Mouse (Mus musculus): ENCODE measurements around the gene Shc4. TPM values are rescaled to one million over a fixed set of nuclear protein-coding genes. Genes with fewer than 3 reads are reported as not detected.

The Shc4 gene
- polyA plus RNA-seq, 1 experiment from 2014 or later = 2.0 TPM

DNA sequence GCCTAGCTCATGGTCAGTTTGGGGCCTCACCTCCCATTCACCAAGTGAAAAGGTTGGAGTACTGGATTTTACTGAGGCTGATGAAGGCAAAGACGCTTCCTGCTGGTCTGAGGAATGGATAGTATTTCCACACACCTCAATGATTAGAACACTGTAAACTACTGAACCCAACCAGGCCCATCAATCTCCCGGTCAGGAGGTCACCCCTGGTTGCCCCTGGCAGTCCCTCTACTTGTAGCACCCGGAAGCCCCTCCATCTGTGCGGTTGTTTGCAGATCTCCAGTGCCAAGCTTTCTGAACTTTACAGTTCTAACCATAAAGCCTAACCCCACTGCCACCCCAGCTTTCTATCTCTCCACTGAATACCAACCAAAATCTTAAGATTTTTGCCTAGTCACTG is 62.8 kb downstream of the Shc4 start:
- H3K4me1 ChIP-seq (ENCODE audit: control insufficient read depth, insufficient read depth, low read length) = no peaks in the 10 kb centered on the region
- H3K4me2 ChIP-seq (ENCODE audit: low read depth, low read length) = peak overlapping the region; percentile 59
- H3K4me3 ChIP-seq (replicated peaks; ENCODE audit: low read length) = peak overlapping the region; percentile 35
- no peak for ATAC-seq (ENCODE audit: insufficient read depth, low FRiP score)
- no peaks in the 10 kb centered on the region; the same call in 1 of the 2 replicates for H3K27me3 ChIP-seq (ENCODE audit: control insufficient read depth, insufficient read depth, low read length)
- no peaks in the 10 kb centered on the region for H3K36me3 ChIP-seq (ENCODE audit: control insufficient read depth, insufficient read depth, low read length)
- no peak overlapping the region for H3K27ac ChIP-seq (ENCODE audit: low read length)
- H3K9ac ChIP-seq (ENCODE audit: low read length) = peak overlapping the region; percentile 63
- no peaks in the 10 kb centered on the region for H3K9me3 ChIP-seq (replicated peaks; ENCODE audit: control insufficient read depth, low read length)
- WGBS = 42% methylated on average over 4 of the region's 4 CpGs

DNA sequence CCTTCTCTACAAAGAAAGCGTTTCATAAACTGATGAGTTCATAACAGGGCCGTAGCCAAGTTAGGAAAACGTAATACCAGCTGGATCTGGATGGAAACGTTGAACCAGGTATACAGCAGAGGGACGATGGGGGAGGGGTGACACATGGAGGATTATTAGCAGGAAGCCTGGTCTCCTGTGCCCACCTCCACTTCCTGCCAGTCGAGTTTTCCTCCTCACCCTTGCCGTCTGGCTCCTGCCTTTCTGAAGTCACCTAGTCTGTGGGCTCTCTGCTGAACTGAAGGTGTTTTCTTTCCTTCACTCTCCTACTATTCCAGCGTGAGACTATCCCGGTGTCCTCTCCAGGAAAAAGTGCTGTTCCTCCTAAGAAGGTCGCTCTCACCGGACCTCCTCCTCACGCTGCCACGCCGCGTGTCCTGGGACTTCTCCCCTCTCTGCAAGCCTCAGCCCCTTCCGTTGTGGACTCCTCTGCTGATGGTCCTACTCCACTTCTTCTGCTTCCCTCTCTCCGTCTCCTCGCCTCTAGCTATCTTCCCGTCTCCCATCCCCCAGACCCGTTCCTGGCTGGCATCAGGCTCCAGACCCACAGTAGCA is 63.3 kb downstream of the Shc4 start:
- H3K9me3 ChIP-seq (replicated peaks; ENCODE audit: control insufficient read depth, low read length) = no peaks in the 10 kb centered on the region
- H3K4me2 ChIP-seq (ENCODE audit: low read depth, low read length) = peak overlapping the region; percentile 59
- ATAC-seq (ENCODE audit: insufficient read depth, low FRiP score) = peak; percentile 50; the same call in 1 of the 2 replicates
- H3K27me3 ChIP-seq (ENCODE audit: control insufficient read depth, insufficient read depth, low read length) = no peaks in the 10 kb centered on the region; the same call in 1 of the 2 replicates
- no peaks in the 10 kb centered on the region for H3K36me3 ChIP-seq (ENCODE audit: control insufficient read depth, insufficient read depth, low read length)
- 31% methylated on average over 20 of the region's 20 CpGs for whole genome bisulfite sequencing
- H3K27ac ChIP-seq (ENCODE audit: low read length) = no peak overlapping the region
- peak overlapping the region; percentile 35 for H3K4me3 ChIP-seq (replicated peaks; ENCODE audit: low read length)
- H3K4me1 ChIP-seq (ENCODE audit: control insufficient read depth, insufficient read depth, low read length) = no peaks in the 10 kb centered on the region
- H3K9ac ChIP-seq (ENCODE audit: low read length) = peak overlapping the region; percentile 63

DNA sequence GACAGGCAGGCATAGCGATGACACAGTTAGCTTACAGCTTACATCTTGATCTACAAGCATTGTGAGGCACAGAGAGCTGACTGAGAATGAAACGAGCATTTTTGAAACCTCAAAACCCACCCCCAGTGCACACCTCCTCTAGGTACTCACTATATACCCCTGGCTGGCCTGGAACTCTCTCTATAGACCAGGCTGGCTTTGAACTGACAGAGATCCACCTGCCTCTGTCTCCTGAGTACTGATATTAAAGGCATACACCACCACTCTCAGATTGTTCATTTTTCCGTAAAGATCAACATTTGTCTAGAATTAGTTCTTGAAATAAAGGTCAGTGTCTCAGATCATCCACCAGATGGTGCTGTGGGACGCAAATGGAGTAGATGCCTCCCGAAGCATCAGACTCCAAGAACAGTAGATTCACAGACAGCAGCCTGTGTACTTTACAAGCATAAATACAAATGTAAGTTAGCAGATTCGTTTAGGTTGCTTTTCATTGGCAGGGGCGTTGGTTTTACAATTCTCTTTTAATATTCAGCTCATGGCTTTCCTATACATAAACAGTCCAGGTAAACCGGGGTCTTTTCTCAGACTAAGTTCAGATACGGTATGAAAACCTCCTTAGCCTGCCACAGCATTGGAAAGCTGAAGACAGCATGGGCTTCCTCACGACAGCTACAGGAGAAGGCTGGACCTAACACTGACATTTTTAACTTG is 64.0 kb downstream of the Shc4 start:
- no peaks in the 10 kb centered on the region for H3K4me1 ChIP-seq (ENCODE audit: control insufficient read depth, insufficient read depth, low read length)
- no peaks in the 10 kb centered on the region for H3K9me3 ChIP-seq (replicated peaks; ENCODE audit: control insufficient read depth, low read length)
- no peak overlapping the region for H3K27ac ChIP-seq (ENCODE audit: low read length)
- peak overlapping the region; percentile 35 for H3K4me3 ChIP-seq (replicated peaks; ENCODE audit: low read length)
- ATAC-seq (ENCODE audit: insufficient read depth, low FRiP score) = peak; percentile 58
- H3K9ac ChIP-seq (ENCODE audit: low read length) = peak overlapping the region; percentile 63
- H3K27me3 ChIP-seq (ENCODE audit: control insufficient read depth, insufficient read depth, low read length) = no peaks in the 10 kb centered on the region; the same call in 1 of the 2 replicates
- H3K36me3 ChIP-seq (ENCODE audit: control insufficient read depth, insufficient read depth, low read length) = no peaks in the 10 kb centered on the region
- H3K4me2 ChIP-seq (ENCODE audit: low read depth, low read length) = peak overlapping the region; percentile 59
- 10% methylated on average over 10 of the region's 10 CpGs for WGBS

DNA sequence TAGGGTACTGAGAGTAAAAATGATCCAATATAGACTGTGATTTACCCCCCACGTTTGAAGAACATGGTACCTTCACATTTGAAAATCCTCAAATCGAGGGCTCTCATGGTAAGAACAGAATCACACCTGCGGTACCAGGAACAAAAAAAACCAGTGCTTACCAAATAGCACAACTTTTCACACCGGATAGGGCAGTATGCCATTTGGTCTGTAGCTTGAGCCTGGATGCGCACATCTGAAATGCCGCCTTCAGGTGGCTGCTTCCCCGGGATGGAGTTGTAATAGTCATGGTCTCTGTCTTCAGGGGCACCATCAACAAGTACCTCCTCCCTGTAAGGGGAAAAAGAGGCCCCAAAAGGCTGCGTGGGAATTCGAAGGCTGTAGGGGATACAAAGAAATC is 68.6 kb downstream of the Shc4 start:
- no peak for ATAC-seq (ENCODE audit: insufficient read depth, low FRiP score)
- no peaks in the 10 kb centered on the region for H3K9me3 ChIP-seq (replicated peaks; ENCODE audit: control insufficient read depth, low read length)
- H3K4me1 ChIP-seq (ENCODE audit: control insufficient read depth, insufficient read depth, low read length) = no peaks in the 10 kb centered on the region; the same call in 1 of the 2 replicates
- no peak overlapping the region for H3K4me3 ChIP-seq (replicated peaks; ENCODE audit: low read length)
- H3K27ac ChIP-seq (ENCODE audit: low read length) = no peak overlapping the region
- no peaks in the 10 kb centered on the region for H3K36me3 ChIP-seq (ENCODE audit: control insufficient read depth, insufficient read depth, low read length)
- no peaks in the 10 kb centered on the region for H3K27me3 ChIP-seq (ENCODE audit: control insufficient read depth, insufficient read depth, low read length)
- H3K9ac ChIP-seq (ENCODE audit: low read length) = no peak overlapping the region
- 91% methylated on average over 9 of the region's 9 CpGs for WGBS
- no peak overlapping the region for H3K4me2 ChIP-seq (ENCODE audit: low read depth, low read length)

DNA sequence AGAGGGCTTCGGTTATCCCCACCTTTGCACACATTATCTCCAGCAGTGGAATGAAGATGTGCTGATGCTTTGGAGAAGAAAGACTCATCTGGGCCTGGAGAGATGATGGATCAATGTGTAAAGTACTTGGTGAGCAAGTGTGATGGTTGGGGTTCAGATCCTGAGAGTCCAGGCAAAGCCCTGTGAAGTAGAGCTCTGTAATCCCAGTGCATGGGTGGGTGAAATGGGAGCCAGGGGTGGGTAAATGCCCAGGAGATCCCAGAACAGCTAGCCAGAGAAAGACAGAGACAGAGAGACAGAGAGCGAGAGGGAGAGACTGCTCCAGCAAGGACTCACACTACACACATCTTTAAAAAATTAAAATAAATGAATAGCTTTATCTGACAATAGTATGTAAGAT is 70.7 kb downstream of the Shc4 start:
- WGBS = 94% methylated on average over 2 of the region's 2 CpGs
- H3K4me1 ChIP-seq (ENCODE audit: control insufficient read depth, insufficient read depth, low read length) = no peaks in the 10 kb centered on the region; the same call in 1 of the 2 replicates
- no peak overlapping the region for H3K9ac ChIP-seq (ENCODE audit: low read length)
- no peak overlapping the region for H3K4me2 ChIP-seq (ENCODE audit: low read depth, low read length)
- no peak overlapping the region for H3K27ac ChIP-seq (ENCODE audit: low read length)
- no peak for ATAC-seq (ENCODE audit: insufficient read depth, low FRiP score)
- H3K27me3 ChIP-seq (ENCODE audit: control insufficient read depth, insufficient read depth, low read length) = no peaks in the 10 kb centered on the region
- H3K9me3 ChIP-seq (replicated peaks; ENCODE audit: control insufficient read depth, low read length) = no peaks in the 10 kb centered on the region
- H3K4me3 ChIP-seq (replicated peaks; ENCODE audit: low read length) = no peak overlapping the region
- no peaks in the 10 kb centered on the region for H3K36me3 ChIP-seq (ENCODE audit: control insufficient read depth, insufficient read depth, low read length)

DNA sequence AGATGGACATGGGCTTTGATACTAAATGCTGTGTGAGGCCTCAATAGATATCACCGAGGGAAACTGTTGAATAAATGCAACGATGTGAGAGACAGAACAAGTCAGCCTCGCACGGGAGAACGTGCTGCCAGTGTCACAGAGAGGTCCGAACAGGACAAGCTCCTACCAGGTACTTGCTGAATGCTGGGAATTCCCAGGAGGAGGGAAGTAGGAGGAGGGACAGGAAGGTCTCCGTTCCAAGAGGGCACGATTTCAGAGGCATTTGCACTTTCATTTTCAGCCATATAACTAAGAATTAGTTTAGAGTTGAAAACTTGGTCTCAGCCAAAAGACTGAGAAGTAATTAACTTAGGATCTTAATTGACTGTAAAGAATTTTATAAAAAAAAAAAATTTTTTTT is 72.4 kb downstream of the Shc4 start:
- Histone ChIP-seq H3K4me3 (replicated peaks; ENCODE audit: low read length) (no peak overlapping the region), H3K4me1 (ENCODE audit: control insufficient read depth, insufficient read depth, low read length) (no peaks in the 10 kb centered on the region; the same call in 1 of the 2 replicates), H3K9ac (ENCODE audit: low read length) (no peak overlapping the region), H3K36me3 (ENCODE audit: control insufficient read depth, insufficient read depth, low read length) (no peaks in the 10 kb centered on the region), H3K4me2 (ENCODE audit: low read depth, low read length) (no peak overlapping the region), H3K27ac (ENCODE audit: low read length) (no peak overlapping the region), H3K27me3 (ENCODE audit: control insufficient read depth, insufficient read depth, low read length) (no peaks in the 10 kb centered on the region), H3K9me3 (replicated peaks; ENCODE audit: control insufficient read depth, low read length) (no peaks in the 10 kb centered on the region)
- no peak for ATAC-seq (ENCODE audit: insufficient read depth, low FRiP score)
- WGBS = 79% methylated on average over 8 of the region's 8 CpGs

DNA sequence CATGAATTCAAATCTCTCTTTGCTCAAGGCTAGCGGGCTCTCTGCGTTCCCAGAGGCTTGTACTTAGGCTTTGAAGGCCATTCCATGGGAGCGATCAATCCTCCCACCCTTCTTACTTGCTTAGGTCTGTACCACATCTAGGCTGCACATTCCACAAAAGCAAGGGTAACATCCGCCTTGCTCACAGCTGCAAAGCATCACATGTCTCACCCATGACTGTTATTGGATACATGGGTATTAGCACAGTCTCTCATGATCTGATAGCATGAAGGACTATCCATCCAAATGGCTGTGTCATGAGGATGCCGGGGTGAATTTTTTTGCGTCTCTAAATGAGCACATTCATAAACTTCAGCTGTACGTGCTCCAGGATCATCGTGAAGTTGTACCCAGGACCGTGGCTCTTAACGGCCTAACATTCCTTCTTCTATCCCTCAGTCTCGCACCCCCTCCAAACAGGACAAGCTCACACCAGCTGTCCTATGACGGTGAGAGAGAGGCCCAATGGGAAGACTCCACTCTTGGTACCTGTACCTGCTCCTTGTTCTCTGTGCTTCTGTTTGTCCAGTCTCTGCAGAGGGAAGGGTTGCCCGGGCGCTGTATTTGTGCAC is 73.1 kb downstream of the Shc4 start:
- H3K4me3 ChIP-seq (replicated peaks; ENCODE audit: low read length) = no peak overlapping the region
- H3K27ac ChIP-seq (ENCODE audit: low read length) = no peak overlapping the region
- no peaks in the 10 kb centered on the region; the same call in 1 of the 2 replicates for H3K4me1 ChIP-seq (ENCODE audit: control insufficient read depth, insufficient read depth, low read length)
- no peaks in the 10 kb centered on the region for H3K9me3 ChIP-seq (replicated peaks; ENCODE audit: control insufficient read depth, low read length)
- WGBS = 66% methylated on average over 14 of the region's 14 CpGs
- H3K4me2 ChIP-seq (ENCODE audit: low read depth, low read length) = no peak overlapping the region
- no peak overlapping the region for H3K9ac ChIP-seq (ENCODE audit: low read length)
- no peak for ATAC-seq (ENCODE audit: insufficient read depth, low FRiP score)
- no peaks in the 10 kb centered on the region for H3K36me3 ChIP-seq (ENCODE audit: control insufficient read depth, insufficient read depth, low read length)
- no peaks in the 10 kb centered on the region for H3K27me3 ChIP-seq (ENCODE audit: control insufficient read depth, insufficient read depth, low read length)

DNA sequence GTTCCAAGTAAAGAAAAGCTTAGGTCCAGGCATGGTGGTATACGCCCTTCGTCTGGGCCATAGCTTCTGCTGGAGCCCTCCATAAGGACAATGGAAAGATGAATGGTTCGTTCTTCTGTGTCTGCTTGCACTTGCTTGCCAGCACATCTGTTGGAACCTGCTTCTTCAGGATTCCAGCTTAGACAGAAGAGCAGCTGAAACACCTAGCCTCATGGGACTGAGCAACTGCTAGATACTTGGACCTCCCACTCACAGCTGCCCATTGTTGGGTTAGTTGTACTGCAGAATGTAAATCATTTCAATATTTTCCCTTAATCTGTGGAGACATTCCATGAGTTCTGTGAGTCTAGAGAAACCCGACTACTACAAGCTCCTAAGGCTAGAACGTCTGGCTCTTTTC is 73.9 kb downstream of the Shc4 start:
- Histone ChIP-seq H3K27ac (ENCODE audit: low read length) (no peak overlapping the region; the same call in 1 of the 2 replicates), H3K4me1 (ENCODE audit: control insufficient read depth, insufficient read depth, low read length) (no peaks in the 10 kb centered on the region; the same call in 1 of the 2 replicates), H3K4me3 (replicated peaks; ENCODE audit: low read length) (no peak overlapping the region), H3K36me3 (ENCODE audit: control insufficient read depth, insufficient read depth, low read length) (no peaks in the 10 kb centered on the region), H3K9me3 (replicated peaks; ENCODE audit: control insufficient read depth, low read length) (no peaks in the 10 kb centered on the region), H3K4me2 (ENCODE audit: low read depth, low read length) (no peak overlapping the region), H3K9ac (ENCODE audit: low read length) (no peak overlapping the region), H3K27me3 (ENCODE audit: control insufficient read depth, insufficient read depth, low read length) (no peaks in the 10 kb centered on the region)
- 65% methylated on average over 5 of the region's 5 CpGs for WGBS
- no peak for ATAC-seq (ENCODE audit: insufficient read depth, low FRiP score)

DNA sequence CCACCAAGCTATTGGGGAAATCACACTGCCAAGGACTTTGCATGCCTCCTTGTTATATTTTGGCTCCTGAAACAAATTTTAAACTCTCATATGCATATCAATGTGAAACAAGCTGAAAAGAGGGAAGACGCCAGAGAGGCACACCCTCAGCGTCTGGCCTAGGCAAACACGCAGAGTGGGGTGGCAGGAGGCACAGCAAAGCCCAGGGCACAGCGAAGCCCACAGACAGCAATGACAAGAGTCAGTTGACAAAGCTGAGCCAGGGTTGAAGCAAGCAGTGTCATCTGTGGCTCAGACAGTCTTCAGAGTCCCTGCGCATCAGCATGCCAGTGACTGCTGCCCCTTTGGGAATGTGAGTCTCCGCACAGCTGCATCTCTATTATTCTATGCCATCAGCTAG is 79.0 kb downstream of the Shc4 start:
- no peak overlapping the region for H3K9ac ChIP-seq (ENCODE audit: low read length)
- H3K9me3 ChIP-seq (replicated peaks; ENCODE audit: control insufficient read depth, low read length) = no peaks in the 10 kb centered on the region
- H3K4me1 ChIP-seq (ENCODE audit: control insufficient read depth, insufficient read depth, low read length) = no peaks in the 10 kb centered on the region
- H3K4me3 ChIP-seq (replicated peaks; ENCODE audit: low read length) = no peak overlapping the region
- no peaks in the 10 kb centered on the region for H3K36me3 ChIP-seq (ENCODE audit: control insufficient read depth, insufficient read depth, low read length)
- no peak for ATAC-seq (ENCODE audit: insufficient read depth, low FRiP score)
- no peaks in the 10 kb centered on the region for H3K27me3 ChIP-seq (ENCODE audit: control insufficient read depth, insufficient read depth, low read length)
- no peak overlapping the region for H3K27ac ChIP-seq (ENCODE audit: low read length)
- WGBS = 68% methylated on average over 6 of the region's 6 CpGs
- H3K4me2 ChIP-seq (ENCODE audit: low read depth, low read length) = no peak overlapping the region
